Mouse (Mus musculus) CD4-positive, CD25-positive, alpha-beta regulatory T cell, adult 2 months (primary cell): ENCODE measurements around the gene Il6.
"Not testable (repeated sequence)": the region's sequence is repeated elsewhere in the genome, so short reads cannot be mapped to it uniquely, and the experiment has no call there.

ENCODE experiments used
- DNase-seq: peaks from one replicate; pipeline ENCODE4 v3.0.0-alpha.2; 2012; ENCODE audit warnings: low read depth, low spot score

Gene Il6

GRCm38 (mm10) chr5:30012726-30013503 lies at the start of gene Il6:
Il6 (plus strand) TSS chr5:30013114.
- peak; percentile 22 for DNase-seq

GRCm38 (mm10) chr5:29963488-29963887 lies 49.4 kb upstream of the Il6 start:
- no peak for DNase-seq

GRCm38 (mm10) chr5:29970212-29970611 lies 42.7 kb upstream of the Il6 start:
- no peak for DNase-seq

- DNase-seq, result no peak
Observed at GRCm38 (mm10) chr5:29972796-29973195, 40.1 kb upstream of the Il6 start.

- no peak for DNase-seq
Observed at GRCm38 (mm10) chr5:29973533-29973932, 39.4 kb upstream of the Il6 start.

- no peak for DNase-seq
Observed at GRCm38 (mm10) chr5:29974115-29974514, 38.8 kb upstream of the Il6 start.

- DNase-seq, result no peak
Observed at GRCm38 (mm10) chr5:29993583-29993982, 19.3 kb upstream of the Il6 start.

GRCm38 (mm10) chr5:29994344-29994743 lies 18.6 kb upstream of the Il6 start:
- no peak for DNase-seq

- DNase-seq, result no peak
Observed at GRCm38 (mm10) chr5:29997351-29997750, 15.6 kb upstream of the Il6 start.

- no peak for DNase-seq
Observed at GRCm38 (mm10) chr5:30000921-30001320, 12.0 kb upstream of the Il6 start.

- DNase-seq, result peak; percentile 34
Observed at GRCm38 (mm10) chr5:30014580-30014979, 1.7 kb downstream of the Il6 start.

- not testable (repeated sequence) for DNase-seq
Observed at GRCm38 (mm10) chr5:30035862-30036261, 22.9 kb downstream of the Il6 start.

GRCm38 (mm10) chr5:30037111-30037510 lies 24.2 kb downstream of the Il6 start:
- DNase-seq, result not testable (repeated sequence)

GRCm38 (mm10) chr5:30039324-30039723 lies 26.4 kb downstream of the Il6 start:
- DNase-seq, result not testable (repeated sequence)

GRCm38 (mm10) chr5:30039841-30040240 lies 26.9 kb downstream of the Il6 start:
- DNase-seq, result not testable (repeated sequence)

GRCm38 (mm10) chr5:30058216-30058731 lies 45.4 kb downstream of the Il6 start:
- DNase-seq, result no peak

GRCm38 (mm10) chr5:30059607-30060006 lies 46.7 kb downstream of the Il6 start:
- DNase-seq, result not testable (repeated sequence)

GRCm38 (mm10) chr5:30067726-30068125 lies 54.8 kb downstream of the Il6 start:
- no peak for DNase-seq
